Mouse (Mus musculus) E14TG2a.4 (cell line): Measurements from ENCODE around the gene Spred3.

Experiments
- CTCF ChIP-seq: conservative IDR thresholded peaks from 2 replicates; pipeline ENCODE4 v1.5.1; 2014; ENCODE audit warnings: low read length
- NANOG ChIP-seq: IDR thresholded peaks from 2 replicates; pipeline ENCODE4 v1.6.1; 2014; ENCODE audit warnings: borderline replicate concordance, low read length, mixed read lengths

DNA sequence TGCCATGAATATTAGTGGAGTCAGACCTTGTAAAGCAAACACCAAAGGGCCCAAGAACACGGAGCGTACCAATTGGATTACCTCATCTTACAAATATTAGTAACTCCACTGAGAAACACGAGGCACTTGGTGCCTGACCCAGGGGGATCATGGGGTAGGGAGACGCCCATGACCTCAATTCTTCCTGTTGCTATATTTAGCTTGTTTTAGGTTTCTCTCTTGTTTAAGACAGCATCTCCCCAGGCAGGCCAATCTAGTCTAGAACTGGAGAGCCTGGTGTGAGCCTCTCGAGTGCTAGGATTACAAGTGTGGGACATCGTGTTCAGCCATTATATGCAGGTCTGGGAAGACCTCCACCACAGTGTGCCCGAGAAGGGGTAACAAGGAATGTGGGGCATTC is 9.1 kb upstream of the Spred3 start:
- no peak for TF ChIP-seq CTCF
- no peak for TF ChIP-seq NANOG
